Mouse (Mus musculus) hindbrain, embryonic 11.5 days (tissue): ENCODE measurements around the gene Cryga. TPM values are rescaled to one million over a fixed set of nuclear protein-coding genes. Genes with fewer than 3 reads are reported as not detected.

ENCODE experiments used
- ATAC-seq: fragments of 200-750 bp; cut with Nextera tagmentation; 2 replicates; pipeline ENCODE4 v1.8.0; 2017; ENCODE audit warnings: mild to moderate bottlenecking, moderate TSS enrichment, moderate library complexity; ENCODE audit not compliant: low FRiP score
- DNase-seq: peaks from one replicate; pipeline ENCODE4 v3.0.0-alpha.2; 2015; ENCODE audit warnings: low spot score
- H3K27ac ChIP-seq: fragments of 300-500 bp; sonication (generic); 2 replicates; pipeline ENCODE4 v1.5.1; 2014; ENCODE audit warnings: mild to moderate bottlenecking, low read depth, low read length
- H3K27me3 ChIP-seq: fragments of 300-500 bp; sonication (generic); 2 replicates; pipeline ENCODE4 v1.6.1; 2014; ENCODE audit warnings: mild to moderate bottlenecking, low read length, moderate library complexity, mixed read lengths; ENCODE audit not compliant: control insufficient read depth, insufficient read depth
- H3K36me3 ChIP-seq: fragments of 300-500 bp; sonication (generic); 2 replicates; pipeline ENCODE4 v1.6.1; 2014; ENCODE audit warnings: mild to moderate bottlenecking, low read length, moderate library complexity, mixed read lengths; ENCODE audit not compliant: control insufficient read depth, insufficient read depth
- H3K4me1 ChIP-seq: fragments of 300-500 bp; sonication (generic); replicated peaks from 2 replicates; pipeline ENCODE4 v1.6.1; 2014; ENCODE audit warnings: low read length, mixed read lengths; ENCODE audit not compliant: control insufficient read depth, insufficient read depth
- H3K4me2 ChIP-seq: fragments of 300-500 bp; sonication (generic); replicated peaks from 2 replicates; pipeline ENCODE4 v1.6.1; 2014; ENCODE audit warnings: mild to moderate bottlenecking, low read depth, low read length
- H3K4me3 ChIP-seq: fragments of 300-500 bp; sonication (generic); 2 replicates; pipeline ENCODE4 v1.5.1; 2014; ENCODE audit warnings: low read depth, low read length
- H3K9ac ChIP-seq: fragments of 300-500 bp; sonication (generic); 2 replicates; pipeline ENCODE4 v1.6.1; 2014; ENCODE audit warnings: low read depth, low read length
- H3K9me3 ChIP-seq: fragments of 300-500 bp; sonication (generic); 2 replicates; pipeline ENCODE4 v1.6.1; 2016; ENCODE audit warnings: low read length; ENCODE audit not compliant: control insufficient read depth
- WGBS: fragments of 180-500 bp; shearing (Covaris S2); extraction: QIAGEN DNeasy Blood & Tissue Kit; methylation state at CpG from one replicate; pipeline ENCODE4 v1.1.7; 2014; 5-methylcytosine and 5-hydroxymethylcytosine counted together
- polyA plus RNA-seq: library from polyadenylated mRNA; unstranded; fragments of >200 nt; fragmentation: Nextera tagmentation; extraction: Ambion mirVana; gene quantifications from 2 replicates; pipeline ENCODE4 v1.2.1, GENCODE M21; 2014

Cryga gene
- polyA plus RNA-seq = not detected in 2 replicates

DNA sequence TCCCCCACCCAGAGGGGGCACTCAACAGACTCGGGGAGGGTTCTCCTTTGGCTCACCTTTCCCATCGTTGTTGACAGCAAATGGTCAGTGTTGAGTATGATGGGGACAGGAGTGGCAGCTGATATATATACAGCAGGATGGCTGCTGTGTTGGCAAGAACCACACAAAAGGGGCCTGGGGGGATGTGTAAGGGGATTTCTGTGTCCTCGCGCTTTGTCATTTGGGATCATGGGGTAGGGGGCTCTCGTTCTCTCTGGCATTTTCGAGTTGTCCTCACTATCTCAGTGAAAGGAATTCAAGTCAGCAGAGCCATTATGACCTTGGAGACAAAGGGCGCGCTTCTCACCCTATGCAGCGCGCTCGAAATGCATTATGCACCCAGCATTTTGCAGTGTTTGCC is at the start of gene Cryga:
Gene Cryga, minus strand, starts transcription at position 101 of the 400 bp plus-strand sequence.
- no peak for ATAC-seq
- no peaks in the 10 kb centered on the region for H3K36me3 ChIP-seq
- no peak for DNase-seq
- H3K27ac ChIP-seq = no peak within 1 kb of the TSS
- WGBS = 83% methylated on average over 11 of the region's 11 CpGs
- no peaks in the 10 kb centered on the region for H3K9me3 ChIP-seq
- H3K9ac ChIP-seq = no peak within 1 kb of the TSS
- no peaks in the 10 kb centered on the region for H3K4me1 ChIP-seq
- H3K27me3 ChIP-seq = no peaks in the 10 kb centered on the region
- H3K4me2 ChIP-seq = no peak within 1 kb of the TSS
- H3K4me3 ChIP-seq = no peak within 1 kb of the TSS

DNA sequence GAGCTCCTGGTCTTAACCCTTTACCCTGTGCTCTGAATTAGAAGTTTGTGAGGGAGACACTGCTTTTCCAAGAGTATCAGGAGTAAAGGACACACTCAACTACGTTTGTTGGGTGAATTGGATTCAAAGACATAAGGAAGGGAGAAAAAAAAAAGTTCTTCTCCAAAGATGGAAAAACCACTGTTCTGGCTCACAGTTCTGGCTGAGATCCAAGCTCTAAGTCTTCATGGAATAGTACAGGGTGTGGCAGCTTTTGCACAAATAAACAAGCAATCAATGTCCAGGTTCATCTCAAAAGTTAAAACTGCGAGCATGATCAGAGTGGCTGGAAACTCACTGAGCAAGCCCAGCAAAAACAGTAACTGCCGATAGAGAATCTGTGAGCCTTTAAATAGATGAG is 44.8 kb upstream of the Cryga start:
- 78% methylated on average over 3 of the region's 3 CpGs for WGBS
- H3K9me3 ChIP-seq = no peaks in the 10 kb centered on the region
- DNase-seq (no peak), ATAC-seq (no peak)
- no peak overlapping the region for H3K4me3 ChIP-seq
- H3K36me3 ChIP-seq = no peaks in the 10 kb centered on the region
- no peaks in the 10 kb centered on the region for H3K4me1 ChIP-seq
- no peaks in the 10 kb centered on the region for H3K27me3 ChIP-seq
- no peak overlapping the region for H3K4me2 ChIP-seq
- no peak overlapping the region for H3K9ac ChIP-seq
- H3K27ac ChIP-seq = no peak overlapping the region

DNA sequence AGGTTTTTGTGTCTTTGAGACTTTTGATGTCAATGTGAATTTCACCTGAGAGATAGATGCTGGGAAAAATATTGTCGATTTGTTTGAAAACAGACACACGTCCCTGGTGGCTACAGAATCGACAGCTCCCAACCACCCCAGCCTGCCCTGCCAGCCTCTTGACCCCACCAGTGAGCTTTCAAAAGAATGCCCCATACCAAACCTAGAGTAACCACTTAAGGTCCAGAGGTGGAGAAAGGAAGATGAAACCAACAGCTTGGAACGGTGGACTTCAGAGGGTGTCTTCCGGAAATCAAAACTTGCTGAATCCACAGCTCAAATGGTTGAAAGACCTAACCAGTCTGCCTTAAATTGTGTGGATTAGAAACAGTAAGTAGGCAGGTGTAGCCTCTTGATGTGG is 44.2 kb upstream of the Cryga start:
- Histone ChIP-seq H3K36me3 (no peaks in the 10 kb centered on the region), H3K4me3 (no peak overlapping the region), H3K4me1 (no peaks in the 10 kb centered on the region), H3K9ac (no peak overlapping the region), H3K4me2 (no peak overlapping the region), H3K27me3 (no peaks in the 10 kb centered on the region), H3K27ac (no peak overlapping the region), H3K9me3 (no peaks in the 10 kb centered on the region)
- DNase-seq (no peak), ATAC-seq (no peak)
- WGBS = 95% methylated on average over 5 of the region's 5 CpGs

DNA sequence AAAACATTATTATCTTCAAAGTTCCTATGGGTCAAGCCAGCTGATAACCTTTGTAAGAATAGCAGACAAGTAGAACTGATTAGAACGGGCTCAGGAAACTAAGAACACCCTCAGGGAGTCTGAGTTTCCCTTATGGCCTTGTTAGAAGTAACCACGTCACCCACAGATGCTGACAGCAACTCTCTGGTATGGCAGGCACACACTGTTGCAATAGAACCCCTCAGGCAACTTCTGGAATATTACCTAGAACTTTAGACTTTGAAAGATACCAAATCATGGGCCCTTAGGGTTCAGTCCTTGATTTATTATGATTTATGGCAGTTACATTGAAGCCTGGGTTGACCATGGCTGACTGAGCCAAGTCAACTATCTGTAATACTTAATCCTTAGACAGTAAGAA is 43.4 kb upstream of the Cryga start:
- ATAC-seq (no peak), DNase-seq (no peak)
- Histone ChIP-seq H3K4me1 (no peaks in the 10 kb centered on the region), H3K27ac (no peak overlapping the region), H3K36me3 (no peaks in the 10 kb centered on the region), H3K27me3 (no peaks in the 10 kb centered on the region), H3K4me2 (no peak overlapping the region), H3K4me3 (no peak overlapping the region), H3K9me3 (no peaks in the 10 kb centered on the region), H3K9ac (no peak overlapping the region)
- WGBS = 70% methylated on average over 2 of the region's 2 CpGs

DNA sequence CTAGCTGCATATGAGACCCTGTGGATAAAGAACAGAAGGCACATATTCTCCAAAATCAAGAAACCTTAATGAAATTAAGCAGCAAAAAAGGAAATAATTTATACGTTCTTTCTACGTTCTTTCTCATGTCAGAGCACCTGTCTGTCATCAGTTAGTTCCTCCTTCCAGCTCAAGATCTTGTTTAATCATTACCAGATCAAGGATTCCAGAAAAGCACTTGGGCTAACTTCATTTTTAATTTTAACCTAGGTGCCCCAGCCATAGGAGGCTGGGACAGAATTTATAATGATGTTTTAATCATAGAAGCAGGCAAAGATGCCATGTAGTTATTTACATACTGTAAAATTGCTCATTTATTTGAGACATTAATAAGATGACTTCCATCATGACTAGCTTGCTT is 41.6 kb upstream of the Cryga start:
- DNase-seq (no peak), ATAC-seq (no peak)
- Histone ChIP-seq H3K27ac (no peak overlapping the region), H3K4me1 (no peaks in the 10 kb centered on the region), H3K27me3 (no peaks in the 10 kb centered on the region), H3K9me3 (no peaks in the 10 kb centered on the region), H3K4me3 (no peak overlapping the region), H3K4me2 (no peak overlapping the region), H3K9ac (no peak overlapping the region), H3K36me3 (no peaks in the 10 kb centered on the region)
- 83% methylated on average over 2 of the region's 2 CpGs for whole genome bisulfite sequencing

DNA sequence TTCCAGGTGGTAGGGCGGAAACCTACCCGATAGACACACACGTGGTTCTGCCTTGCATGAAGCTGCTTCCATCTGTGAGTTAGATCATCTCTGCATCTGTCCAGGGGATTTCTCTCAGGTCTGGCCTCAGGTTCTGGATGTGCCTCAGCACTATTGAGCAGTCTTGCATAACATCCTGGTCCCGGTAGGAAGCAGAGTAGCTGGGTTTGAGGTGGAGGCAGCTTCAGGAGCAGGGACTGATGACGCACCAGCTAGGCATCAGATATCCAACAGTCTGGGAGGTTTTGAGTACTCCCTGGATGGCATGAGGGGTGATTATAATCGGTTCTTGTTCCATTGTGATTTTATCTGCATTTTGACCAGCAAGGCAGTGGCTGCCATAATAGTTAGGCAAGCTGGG is 34.4 kb upstream of the Cryga start:
- DNase-seq (no peak), ATAC-seq (no peak)
- Histone ChIP-seq H3K9ac (no peak overlapping the region), H3K9me3 (no peaks in the 10 kb centered on the region), H3K4me3 (no peak overlapping the region), H3K36me3 (no peaks in the 10 kb centered on the region), H3K4me2 (no peak overlapping the region), H3K4me1 (no peaks in the 10 kb centered on the region), H3K27ac (no peak overlapping the region), H3K27me3 (no peaks in the 10 kb centered on the region)
- WGBS = 89% methylated on average over 6 of the region's 6 CpGs

DNA sequence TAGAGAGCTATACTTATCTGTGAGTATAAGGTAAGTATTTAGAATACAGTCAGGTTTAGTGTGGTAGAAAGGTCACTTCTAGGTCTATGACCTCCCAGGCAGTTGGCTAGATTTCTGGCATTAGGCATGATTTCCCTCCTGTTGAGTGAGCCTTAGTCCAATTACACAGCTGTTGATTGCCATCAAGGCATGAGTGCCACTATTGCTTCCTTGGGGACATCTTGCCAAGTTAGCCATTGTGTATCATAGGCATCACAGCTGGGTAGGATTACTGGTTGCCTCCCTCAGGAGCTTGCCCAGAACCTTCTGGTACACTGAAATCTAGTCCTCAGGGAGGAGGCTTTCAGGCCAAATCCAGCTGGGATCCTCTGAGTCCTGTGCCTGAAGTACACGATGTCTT is 29.7 kb upstream of the Cryga start:
- H3K9ac ChIP-seq = no peak overlapping the region
- WGBS = 86% methylated on average over 1 of the region's 1 CpGs
- H3K4me2 ChIP-seq = no peak overlapping the region
- no peaks in the 10 kb centered on the region for H3K36me3 ChIP-seq
- ATAC-seq = no peak
- H3K4me1 ChIP-seq = no peaks in the 10 kb centered on the region
- H3K27ac ChIP-seq = no peak overlapping the region
- H3K9me3 ChIP-seq = no peaks in the 10 kb centered on the region
- no peaks in the 10 kb centered on the region for H3K27me3 ChIP-seq
- no peak for DNase-seq
- no peak overlapping the region for H3K4me3 ChIP-seq

DNA sequence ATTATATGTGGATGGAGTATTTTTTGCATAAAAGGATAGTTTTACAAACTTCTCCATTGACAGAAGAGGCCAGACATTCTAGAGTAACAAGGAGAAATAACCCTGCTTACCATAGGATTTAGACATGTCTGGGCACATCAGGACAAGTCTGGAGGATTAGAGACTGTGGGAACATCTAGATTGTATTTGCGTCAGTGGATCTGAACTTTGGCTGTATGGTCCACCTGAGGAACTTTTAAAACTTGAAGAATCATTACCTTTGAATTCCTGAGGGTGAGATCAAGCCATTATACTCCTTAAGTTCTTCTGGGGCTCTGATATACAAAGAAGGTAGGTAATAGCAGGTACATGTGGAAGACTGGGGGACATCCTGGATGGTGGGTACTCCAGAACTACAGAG is 28.5 kb upstream of the Cryga start:
- no peak overlapping the region for H3K9ac ChIP-seq
- no peaks in the 10 kb centered on the region for H3K27me3 ChIP-seq
- no peak overlapping the region for H3K27ac ChIP-seq
- no peaks in the 10 kb centered on the region for H3K36me3 ChIP-seq
- DNase-seq (no peak), ATAC-seq (no peak)
- no peak overlapping the region for H3K4me2 ChIP-seq
- no peaks in the 10 kb centered on the region for H3K4me1 ChIP-seq
- H3K4me3 ChIP-seq = no peak overlapping the region
- 97% methylated on average over 1 of the region's 1 CpGs for WGBS
- no peaks in the 10 kb centered on the region for H3K9me3 ChIP-seq

DNA sequence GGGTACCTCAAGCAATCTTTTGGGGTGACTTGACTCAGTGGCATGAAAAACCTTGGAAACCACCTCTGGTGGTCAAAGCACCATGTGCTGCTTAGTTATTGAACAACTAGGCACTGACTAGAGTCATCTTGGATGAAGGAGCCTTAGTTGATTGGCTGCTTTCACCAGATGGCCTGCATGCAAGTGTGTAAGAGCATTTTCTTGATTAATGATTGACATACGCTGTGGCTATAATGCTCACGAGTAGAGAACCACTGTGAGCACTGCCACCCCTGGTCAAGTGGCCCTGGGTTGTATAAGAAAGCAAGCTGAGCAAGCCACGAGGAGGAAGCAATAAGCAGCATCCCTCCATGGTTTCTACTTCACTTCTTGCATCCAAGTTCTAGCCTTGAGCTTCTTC is 27.1 kb upstream of the Cryga start:
- Histone ChIP-seq H3K4me2 (no peak overlapping the region), H3K9me3 (no peaks in the 10 kb centered on the region), H3K4me1 (no peaks in the 10 kb centered on the region), H3K36me3 (no peaks in the 10 kb centered on the region), H3K4me3 (no peak overlapping the region), H3K9ac (no peak overlapping the region), H3K27me3 (no peaks in the 10 kb centered on the region), H3K27ac (no peak overlapping the region)
- WGBS = 75% methylated on average over 3 of the region's 3 CpGs
- no peak for ATAC-seq
- no peak for DNase-seq
